In genomic region chr13:44381721-44382450, GRCm38 (mm10) we compare ENCODE assay signal across 12 mouse cellular contexts.
DNase-seq lines count a peak whose midpoint lies in the region; ATAC-seq and TF ChIP-seq lines count a peak whose summit lies in the region.
"Had no signal": no experiment of that assay in that cellular context is flagged by ENCODE, and none has a peak within 500 bp of the region (broad histone marks: within the 10 kb centered on the region; RNA-seq: fewer than 3 reads in every experiment).

No protein-coding gene starts in this region.

- peak; percentile 28; the same call in 1 of the 2 replicates for TF ChIP-seq CTCF in brain, embryonic 14.5 days (IDR thresholded peaks at IDR 0.05; ENCODE audit: borderline replicate concordance, extremely low read depth, insufficient read depth, insufficient read length)

- no peaks in the 10 kb centered on the region for H3K4me1 ChIP-seq in hindbrain, embryonic 11.5 days (replicated peaks; ENCODE audit: control insufficient read depth, insufficient read depth, low read length)
- no peaks in the 10 kb centered on the region for H3K4me1 ChIP-seq in hindbrain, embryonic 13.5 days (replicated peaks)

- H3K27me3 ChIP-seq in hindbrain, embryonic 11.5 days (ENCODE audit: control insufficient read depth, insufficient read depth, low read length) = no peaks in the 10 kb centered on the region
- 0 out of 2 replicates have a peak, but pooled peaks cover 3% of the 10 kb centered on the region for H3K27me3 ChIP-seq in hindbrain, embryonic 13.5 days
- H3K27me3 ChIP-seq: CH12.LX had no signal

- no peak overlapping the region for H3K27ac ChIP-seq in hindbrain, embryonic 11.5 days (ENCODE audit: low read depth, low read length)
- H3K27ac ChIP-seq in hindbrain, embryonic 13.5 days = no peak overlapping the region

- H3K4me2 ChIP-seq in hindbrain, embryonic 11.5 days (replicated peaks; ENCODE audit: low read depth, low read length) = no peak overlapping the region
- H3K4me2 ChIP-seq in hindbrain, embryonic 13.5 days = no peak overlapping the region

- H3K36me3 ChIP-seq in hindbrain, embryonic 11.5 days (ENCODE audit: control insufficient read depth, insufficient read depth, low read length) = no peaks in the 10 kb centered on the region
- H3K36me3 ChIP-seq in hindbrain, embryonic 13.5 days = no peaks in the 10 kb centered on the region

- H3K4me3 ChIP-seq in hindbrain, embryonic 11.5 days (ENCODE audit: low read depth, low read length) = no peak overlapping the region
- H3K4me3 ChIP-seq in hindbrain, embryonic 13.5 days = no peak overlapping the region

- peak; percentile 58 for DNase-seq in hindbrain, embryonic 11.5 days (ENCODE audit: low spot score)
- DNase-seq in lung, adult 18-20 months = peak; percentile 11 to 46
- no peak for DNase-seq in lung, postnatal 14 days
- DNase-seq in brain, embryonic 14.5 days (ENCODE audit: low read depth) = peak; percentile 59
- DNase-seq in lung, postnatal 36 days = peak; percentile 64
- no peak for DNase-seq in cerebellum, adult 18-20 months
- DNase-seq: gastrocnemius, postnatal 25 days; spleen, adult 18-20 months; thymus, adult 2 months had no signal

- no peak for TF ChIP-seq POLR2A in brain, embryonic 14.5 days (IDR thresholded peaks at IDR 0.05; ENCODE audit: borderline replicate concordance, extremely low read depth, insufficient read depth, insufficient read length, poor library complexity, severe bottlenecking)

- 29% methylated on average over 7 of the region's 7 CpGs for WGBS in hindbrain, embryonic 11.5 days
- WGBS in hindbrain, embryonic 13.5 days = 26% methylated on average over 7 of the region's 7 CpGs

- ATAC-seq in hindbrain, embryonic 11.5 days (ENCODE audit: low FRiP score) = peak; percentile 38; the same call in 1 of the 2 replicates
- no peak for ATAC-seq in hindbrain, embryonic 13.5 days (ENCODE audit: low FRiP score)
- ATAC-seq in megakaryocyte, adult 5-6 weeks (ENCODE audit: poor library complexity, severe bottlenecking) = no peak

- no peak overlapping the region for H3K9ac ChIP-seq in hindbrain, embryonic 11.5 days (ENCODE audit: low read depth, low read length)
- H3K9ac ChIP-seq in hindbrain, embryonic 13.5 days = no peak overlapping the region

- no peaks in the 10 kb centered on the region for H3K9me3 ChIP-seq in hindbrain, embryonic 11.5 days (ENCODE audit: control insufficient read depth, low read length)
- no peaks in the 10 kb centered on the region for H3K9me3 ChIP-seq in hindbrain, embryonic 13.5 days

Comparison
In these comparisons a context has a peak if more than half of its experiments do, and no peak if none do; other contexts are left out.
1. DNase-seq: peak in hindbrain, embryonic 11.5 days (single experiment), lung, adult 18-20 months (2 of 2), brain, embryonic 14.5 days (single experiment) and lung, postnatal 36 days (single experiment); none in lung, postnatal 14 days (single experiment) and cerebellum, adult 18-20 months (0 of 2).